In the genomic region with DNA sequence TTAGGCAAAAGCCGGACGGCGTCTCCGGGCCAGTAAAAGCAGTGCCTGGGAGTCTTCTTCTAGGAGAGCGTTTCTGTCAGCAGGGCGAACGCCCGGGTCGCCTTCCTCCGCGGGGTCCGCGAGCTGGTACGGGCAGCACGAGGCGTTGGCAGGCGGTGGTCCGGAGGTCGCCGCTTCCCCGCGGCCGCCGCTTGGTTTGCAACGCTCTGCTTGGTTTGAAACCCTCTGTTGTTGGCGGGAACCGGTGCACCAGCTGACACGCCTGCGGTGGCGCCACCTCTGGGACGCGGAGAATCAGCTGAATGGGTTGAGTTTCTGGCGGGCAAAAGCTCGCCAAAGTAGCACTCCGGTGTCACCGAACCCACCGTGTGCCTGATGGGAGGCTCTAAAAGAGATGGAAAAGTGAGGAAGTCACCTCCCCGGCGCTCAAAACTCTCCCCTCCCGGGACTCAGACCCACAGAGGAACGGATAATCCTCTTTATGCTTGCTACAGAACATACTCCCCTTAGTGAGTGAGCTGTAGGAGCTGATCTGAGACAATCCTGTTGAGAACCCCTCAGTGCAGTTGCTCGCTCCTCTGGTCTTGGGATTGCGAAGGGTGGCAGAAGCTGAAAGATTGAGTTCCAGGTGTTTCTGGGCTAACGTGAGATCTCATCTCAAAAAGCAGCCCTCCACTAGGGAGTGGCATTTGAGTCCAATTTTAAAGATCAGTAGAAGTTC, we compare ENCODE assay signal across 7 mouse cellular contexts. TPM values are rescaled to one million over a fixed set of nuclear protein-coding genes. Genes with fewer than 3 reads are reported as not detected.
DNase-seq lines count a peak whose midpoint lies in the region; ATAC-seq lines count a peak whose summit lies in the region.

No protein-coding gene starts in this region.

- peak overlapping the region; percentile 85 for H3K4me2 ChIP-seq in hindbrain, embryonic 14.5 days (replicated peaks)

- H3K4me1 ChIP-seq in hindbrain, embryonic 14.5 days (replicated peaks; ENCODE audit: control insufficient read depth, insufficient read depth, low read length) = peaks cover 19% of the 10 kb centered on the region

- WGBS in hindbrain, embryonic 14.5 days = under 1% methylated on average over 44 of the region's 44 CpGs

- H3K36me3 ChIP-seq in hindbrain, embryonic 14.5 days (replicated peaks; ENCODE audit: control insufficient read depth, insufficient read depth) = no peaks in the 10 kb centered on the region

- H3K4me3 ChIP-seq in hindbrain, embryonic 14.5 days (replicated peaks; ENCODE audit: low read length) = peak overlapping the region; percentile 90

- no peaks in the 10 kb centered on the region for H3K27me3 ChIP-seq in hindbrain, embryonic 14.5 days (ENCODE audit: control insufficient read depth, insufficient read depth, low read length)

- H3K27ac ChIP-seq in hindbrain, embryonic 14.5 days = peak overlapping the region; percentile 90

- no peaks in the 10 kb centered on the region for H3K9me3 ChIP-seq in hindbrain, embryonic 14.5 days (ENCODE audit: control insufficient read depth, low read length)

- peak; percentile 83 for DNase-seq in Muller cell, postnatal 12 days (ENCODE audit: inconsistent ontology term)
- DNase-seq in c-Kit-positive CD71-positive TER-119-negative erythroid progenitor cells, embryonic 14.5 days (ENCODE audit: low read depth) = peak; percentile 64
- DNase-seq in frontal cortex, postnatal 10 days (ENCODE audit: low spot score in 2 of 2) = peak; percentile 53 to 74
- peak; percentile 67 for DNase-seq in hindbrain, embryonic 14.5 days (ENCODE audit: low spot score)
- peak; percentile 51 to 67 for DNase-seq in left cerebral cortex, adult 8-10 months (ENCODE audit: low spot score in 2 of 2)
- peak; percentile 77 for DNase-seq in right cerebral cortex, postnatal 25 days

- peak overlapping the region; percentile 72 for H3K9ac ChIP-seq in hindbrain, embryonic 14.5 days

- ATAC-seq in hindbrain, embryonic 14.5 days (ENCODE audit: low FRiP score) = peak; percentile 67; the same call in 1 of the 2 replicates
- ATAC-seq in megakaryocyte, adult 5-6 weeks (ENCODE audit: poor library complexity, severe bottlenecking) = peak; percentile 48

RNA-seq across cellular contexts. Expression of gene Btbd10, which starts 0.6 kb away (rescaled TPM):
- 81.8 and 89.0 TPM in 2 replicates for polyA plus RNA-seq in hindbrain, embryonic 14.5 days (2014; fragmentation: Nextera tagmentation; extraction: Ambion mirVana)
- total RNA-seq in left cerebral cortex, adult 8-10 months (2022) = 10 to 100 TPM; 76.5 to 85.2 (median 80.8) TPM
- 18.9 and 24.2 TPM in 2 replicates for total RNA-seq in megakaryocyte, adult 5-6 weeks (2015)
- 27.6 and 30.9 TPM in 2 replicates for total RNA-seq in megakaryocyte, adult 5-6 weeks (2017)

RNA-seq across cellular contexts. Expression of gene Pth, which starts 18.6 kb away (rescaled TPM):
- not detected in 2 replicates for polyA plus RNA-seq in hindbrain, embryonic 14.5 days (2014; fragmentation: Nextera tagmentation; extraction: Ambion mirVana)
- not detected for total RNA-seq in left cerebral cortex, adult 8-10 months (2022)
- not detected in 2 replicates for total RNA-seq in megakaryocyte, adult 5-6 weeks (2015)
- not detected in 2 replicates for total RNA-seq in megakaryocyte, adult 5-6 weeks (2017)

Comparison
In these comparisons a context has a peak if more than half of its experiments do, and no peak if none do; other contexts are left out.
1. Peak in every context shown above with its lines: DNase-seq, ATAC-seq, H3K4me3 ChIP-seq and H3K27ac ChIP-seq.